Mouse (Mus musculus): ENCODE data around the gene Igfbp1. TPM values are rescaled to one million over a fixed set of nuclear protein-coding genes. Genes with fewer than 3 reads are reported as not detected.

Gene Igfbp1
- polyA plus RNA-seq (2016; fragmentation: Nextera tagmentation; extraction: Ambion mirVana), result 0.17 and 0.61 TPM in 2 replicates

GRCm38 (mm10) chr11:7197491-7197941, at the start of gene Igfbp1:
TSS of gene Igfbp1 (plus strand) at chr11:7197782.
- ATAC-seq (ENCODE audit: insufficient number of reproducible peaks, low FRiP score), result no peak
- Histone ChIP-seq H3K27ac (ENCODE audit: poor library complexity, severe bottlenecking) (no peak within 1 kb of the TSS), H3K4me3 (no peak within 1 kb of the TSS), H3K4me2 (no peak within 1 kb of the TSS), H3K9ac (no peak within 1 kb of the TSS), H3K36me3 (no peaks in the 10 kb centered on the region), H3K27me3 (replicated peaks) (no peaks in the 10 kb centered on the region; the same call in 1 of the 2 replicates), H3K4me1 (replicated peaks) (peaks cover 12% of the 10 kb centered on the region; the same call in 1 of the 2 replicates), H3K9me3 (replicated peaks) (0 out of 2 replicates have a peak, but pooled peaks cover 3% of the 10 kb centered on the region)
- 71% methylated on average over 12 of the region's 12 CpGs for WGBS

DNA sequence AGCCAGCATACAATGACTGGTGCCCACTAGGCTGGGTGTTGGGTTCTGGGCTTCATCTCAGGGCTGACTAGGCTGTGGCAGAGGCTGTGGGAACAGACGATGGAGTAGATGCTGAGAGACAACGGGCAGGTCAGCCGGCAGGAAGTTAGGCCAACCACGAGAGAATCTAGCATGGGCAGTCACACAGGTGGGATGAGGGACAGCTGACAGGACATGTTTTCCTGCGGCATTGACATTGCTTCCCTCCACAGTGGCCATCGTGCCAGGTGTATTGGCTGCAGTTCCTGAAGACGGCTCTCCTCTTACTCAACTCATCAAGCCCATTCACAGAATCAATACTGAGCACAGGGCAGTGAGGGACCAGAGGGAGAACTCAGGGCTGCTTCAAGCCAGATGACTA, 49.6 kb upstream of the Igfbp1 start:
- Histone ChIP-seq H3K27ac (ENCODE audit: poor library complexity, severe bottlenecking) (no peak overlapping the region), H3K9me3 (replicated peaks) (no peaks in the 10 kb centered on the region), H3K36me3 (no peaks in the 10 kb centered on the region), H3K4me1 (replicated peaks) (no peaks in the 10 kb centered on the region), H3K9ac (no peak overlapping the region), H3K4me2 (no peak overlapping the region), H3K27me3 (replicated peaks) (0 out of 2 replicates have a peak, but pooled peaks cover 3% of the 10 kb centered on the region), H3K4me3 (no peak overlapping the region)
- 83% methylated on average over 7 of the region's 7 CpGs for WGBS
- ATAC-seq (ENCODE audit: insufficient number of reproducible peaks, low FRiP score), result no peak

DNA sequence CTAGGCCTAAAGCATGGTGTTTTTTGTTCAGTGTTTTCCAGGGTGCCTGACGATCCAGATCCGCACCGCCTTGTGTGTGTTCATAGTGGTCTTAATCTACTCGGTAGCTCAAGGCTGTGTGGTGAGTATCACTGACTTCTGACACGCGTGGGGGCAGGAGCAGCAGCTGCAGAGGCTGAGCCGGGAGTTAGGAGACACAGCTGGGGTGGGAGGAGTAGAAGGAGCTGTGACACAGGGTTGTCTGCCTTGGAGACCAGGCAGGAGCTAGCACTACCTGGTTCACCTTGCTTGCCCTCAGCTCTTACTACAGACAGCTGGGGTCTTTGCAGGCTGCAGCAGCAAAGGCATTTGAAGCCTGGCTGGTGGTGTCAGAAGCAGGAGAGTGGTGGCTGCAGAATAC, 48.1 kb upstream of the Igfbp1 start:
- no peaks in the 10 kb centered on the region for H3K36me3 ChIP-seq
- H3K27me3 ChIP-seq (replicated peaks), result 0 out of 2 replicates have a peak, but pooled peaks cover 3% of the 10 kb centered on the region
- H3K4me2 ChIP-seq, result no peak overlapping the region
- no peak for ATAC-seq (ENCODE audit: insufficient number of reproducible peaks, low FRiP score)
- no peaks in the 10 kb centered on the region for H3K9me3 ChIP-seq (replicated peaks)
- no peak overlapping the region for H3K9ac ChIP-seq
- H3K4me3 ChIP-seq, result no peak overlapping the region
- H3K4me1 ChIP-seq (replicated peaks), result no peaks in the 10 kb centered on the region
- 61% methylated on average over 7 of the region's 7 CpGs for WGBS
- H3K27ac ChIP-seq (ENCODE audit: poor library complexity, severe bottlenecking), result no peak overlapping the region

DNA sequence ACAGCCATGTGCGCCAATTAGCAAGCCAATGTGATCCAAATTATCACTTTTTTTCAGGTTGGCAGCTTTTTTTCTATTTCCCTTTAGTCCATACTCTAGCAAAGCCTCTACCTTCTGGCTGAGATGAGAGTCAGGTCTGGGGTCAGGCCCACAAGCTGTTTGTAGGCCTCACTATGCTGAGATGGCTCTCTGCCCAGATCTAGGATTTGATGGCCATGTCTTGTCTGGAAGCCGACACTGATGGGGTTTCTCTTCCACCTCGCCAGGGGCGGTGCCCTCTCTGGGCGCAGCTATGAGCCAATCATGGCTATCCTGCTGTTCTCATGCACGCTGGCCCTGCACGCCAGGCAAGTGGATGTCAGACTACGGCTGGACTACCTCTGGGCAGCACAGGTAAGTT, 47.1 kb upstream of the Igfbp1 start:
- WGBS, result 93% methylated on average over 8 of the region's 8 CpGs
- Histone ChIP-seq H3K9ac (no peak overlapping the region), H3K4me2 (no peak overlapping the region), H3K9me3 (replicated peaks) (no peaks in the 10 kb centered on the region), H3K4me3 (no peak overlapping the region), H3K27me3 (replicated peaks) (0 out of 2 replicates have a peak, but pooled peaks cover 3% of the 10 kb centered on the region), H3K27ac (ENCODE audit: poor library complexity, severe bottlenecking) (no peak overlapping the region), H3K36me3 (no peaks in the 10 kb centered on the region), H3K4me1 (replicated peaks) (no peaks in the 10 kb centered on the region)
- ATAC-seq (ENCODE audit: insufficient number of reproducible peaks, low FRiP score), result no peak

GRCm38 (mm10) chr11:7152371-7152770, 45.2 kb upstream of the Igfbp1 start:
- Histone ChIP-seq H3K4me1 (replicated peaks) (no peaks in the 10 kb centered on the region), H3K9me3 (replicated peaks) (no peaks in the 10 kb centered on the region), H3K4me2 (no peak overlapping the region), H3K27me3 (replicated peaks) (0 out of 2 replicates have a peak, but pooled peaks cover 3% of the 10 kb centered on the region), H3K4me3 (no peak overlapping the region), H3K27ac (ENCODE audit: poor library complexity, severe bottlenecking) (no peak overlapping the region), H3K36me3 (no peaks in the 10 kb centered on the region), H3K9ac (no peak overlapping the region)
- 91% methylated on average over 12 of the region's 12 CpGs for WGBS
- ATAC-seq (ENCODE audit: insufficient number of reproducible peaks, low FRiP score), result no peak

DNA sequence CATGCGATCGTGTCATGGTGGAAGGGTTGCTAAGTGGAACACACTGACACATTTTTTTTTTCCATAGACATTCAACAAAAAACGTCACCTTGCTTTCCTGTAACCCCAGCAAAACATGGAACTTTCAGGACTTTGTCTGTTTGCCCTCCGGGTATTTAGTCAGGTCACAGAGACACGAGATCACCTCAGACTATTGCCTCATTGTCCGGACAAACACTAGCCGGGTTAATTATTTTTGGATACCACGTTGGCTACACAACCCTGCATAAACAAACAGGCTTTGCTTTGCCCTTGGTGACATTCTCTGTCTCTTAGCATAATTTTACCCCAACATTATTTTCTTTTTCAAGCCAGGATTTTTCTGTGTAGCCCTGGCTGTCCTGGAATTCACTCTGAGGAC, 44.5 kb upstream of the Igfbp1 start:
- Histone ChIP-seq H3K4me2 (no peak overlapping the region), H3K9me3 (replicated peaks) (no peaks in the 10 kb centered on the region), H3K9ac (no peak overlapping the region), H3K27ac (ENCODE audit: poor library complexity, severe bottlenecking) (no peak overlapping the region), H3K4me1 (replicated peaks) (no peaks in the 10 kb centered on the region), H3K36me3 (no peaks in the 10 kb centered on the region), H3K4me3 (no peak overlapping the region), H3K27me3 (replicated peaks) (no peaks in the 10 kb centered on the region)
- no peak for ATAC-seq (ENCODE audit: insufficient number of reproducible peaks, low FRiP score)
- WGBS, result 82% methylated on average over 8 of the region's 8 CpGs

- no peaks in the 10 kb centered on the region for H3K36me3 ChIP-seq
- H3K27ac ChIP-seq (ENCODE audit: poor library complexity, severe bottlenecking), result no peak overlapping the region
- WGBS, result 64% methylated on average over 4 of the region's 4 CpGs
- no peak for ATAC-seq (ENCODE audit: insufficient number of reproducible peaks, low FRiP score)
- no peaks in the 10 kb centered on the region for H3K27me3 ChIP-seq (replicated peaks)
- H3K9ac ChIP-seq, result no peak overlapping the region
- peaks cover 8% of the 10 kb centered on the region for H3K4me1 ChIP-seq (replicated peaks)
- H3K4me3 ChIP-seq, result no peak overlapping the region
- H3K4me2 ChIP-seq, result no peak overlapping the region
- H3K9me3 ChIP-seq (replicated peaks), result no peaks in the 10 kb centered on the region
Measured at GRCm38 (mm10) chr11:7156427-7156826, 41.2 kb upstream of the Igfbp1 start.

- Histone ChIP-seq H3K27ac (ENCODE audit: poor library complexity, severe bottlenecking) (no peak overlapping the region), H3K4me1 (replicated peaks) (peaks cover 8% of the 10 kb centered on the region), H3K9me3 (replicated peaks) (no peaks in the 10 kb centered on the region), H3K27me3 (replicated peaks) (no peaks in the 10 kb centered on the region), H3K36me3 (no peaks in the 10 kb centered on the region), H3K4me3 (no peak overlapping the region), H3K4me2 (no peak overlapping the region), H3K9ac (no peak overlapping the region)
- 86% methylated on average over 6 of the region's 6 CpGs for WGBS
- ATAC-seq (ENCODE audit: insufficient number of reproducible peaks, low FRiP score), result no peak
Measured at GRCm38 (mm10) chr11:7158196-7158595, 39.4 kb upstream of the Igfbp1 start.

GRCm38 (mm10) chr11:7160146-7160545, 37.4 kb upstream of the Igfbp1 start:
- Histone ChIP-seq H3K27me3 (replicated peaks) (no peaks in the 10 kb centered on the region), H3K36me3 (no peaks in the 10 kb centered on the region), H3K4me3 (no peak overlapping the region), H3K9ac (no peak overlapping the region), H3K27ac (ENCODE audit: poor library complexity, severe bottlenecking) (no peak overlapping the region), H3K4me2 (no peak overlapping the region), H3K4me1 (replicated peaks) (peaks cover 8% of the 10 kb centered on the region), H3K9me3 (replicated peaks) (no peaks in the 10 kb centered on the region)
- 62% methylated on average over 6 of the region's 6 CpGs for WGBS
- no peak for ATAC-seq (ENCODE audit: insufficient number of reproducible peaks, low FRiP score)

GRCm38 (mm10) chr11:7160637-7161101, 36.9 kb upstream of the Igfbp1 start:
- no peak overlapping the region for H3K4me3 ChIP-seq
- no peak overlapping the region for H3K27ac ChIP-seq (ENCODE audit: poor library complexity, severe bottlenecking)
- no peaks in the 10 kb centered on the region for H3K36me3 ChIP-seq
- ATAC-seq (ENCODE audit: insufficient number of reproducible peaks, low FRiP score), result no peak
- WGBS, result 67% methylated on average over 4 of the region's 4 CpGs
- H3K9ac ChIP-seq, result no peak overlapping the region
- H3K4me2 ChIP-seq, result no peak overlapping the region
- H3K9me3 ChIP-seq (replicated peaks), result no peaks in the 10 kb centered on the region
- H3K4me1 ChIP-seq (replicated peaks), result peaks cover 8% of the 10 kb centered on the region
- no peaks in the 10 kb centered on the region for H3K27me3 ChIP-seq (replicated peaks)

DNA sequence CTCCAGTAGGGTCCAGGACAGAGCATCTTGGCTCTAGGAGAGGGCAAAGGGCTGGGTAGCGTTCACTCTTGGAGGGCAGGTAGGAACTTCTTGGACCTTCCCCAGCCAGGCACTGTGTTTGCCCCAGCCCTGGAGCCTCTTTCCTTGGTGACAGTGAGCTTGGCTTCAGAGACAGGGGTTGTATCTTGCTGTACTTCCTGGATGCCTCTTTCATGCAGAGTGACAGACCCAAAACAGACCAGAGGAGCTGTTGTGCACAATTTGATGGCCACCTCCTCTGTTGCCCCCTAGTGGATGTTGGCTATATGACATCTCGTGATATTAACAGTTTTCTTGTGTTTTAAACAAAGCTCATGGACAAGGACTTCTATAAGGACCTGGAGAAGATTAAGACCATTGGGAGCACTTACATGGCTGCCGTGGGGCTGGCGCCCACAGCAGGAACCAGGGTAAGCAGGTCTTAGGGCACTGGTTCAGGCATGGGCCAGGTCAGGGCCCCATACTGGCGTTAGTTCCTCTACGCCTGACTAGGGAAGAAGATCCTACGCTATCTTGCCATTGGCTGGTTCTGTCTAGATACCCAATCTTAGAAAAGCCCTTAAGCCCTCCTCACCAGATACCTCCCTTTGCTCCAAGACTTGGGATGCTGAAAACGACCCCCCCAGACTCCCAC, 35.9 kb upstream of the Igfbp1 start:
- H3K27ac ChIP-seq (ENCODE audit: poor library complexity, severe bottlenecking), result no peak overlapping the region
- H3K4me3 ChIP-seq, result no peak overlapping the region
- H3K9ac ChIP-seq, result no peak overlapping the region
- no peak overlapping the region for H3K4me2 ChIP-seq
- H3K4me1 ChIP-seq (replicated peaks), result peaks cover 8% of the 10 kb centered on the region
- no peaks in the 10 kb centered on the region for H3K9me3 ChIP-seq (replicated peaks)
- H3K36me3 ChIP-seq, result no peaks in the 10 kb centered on the region
- no peak for ATAC-seq (ENCODE audit: insufficient number of reproducible peaks, low FRiP score)
- H3K27me3 ChIP-seq (replicated peaks), result no peaks in the 10 kb centered on the region
- 74% methylated on average over 8 of the region's 8 CpGs for WGBS

All from heart, embryonic 12.5 days (tissue).